Mouse (Mus musculus): Measurements from ENCODE around the gene Nek6. TPM values are rescaled to one million over a fixed set of nuclear protein-coding genes. Genes with fewer than 3 reads are reported as not detected.

Gene Nek6
- polyA plus RNA-seq, 1 experiment from 2014 or later: 111 TPM

GRCm38 (mm10) chr2:38516471-38516870, 5.0 kb downstream of the Nek6 start:
- no peak overlapping the region for H3K4me2 ChIP-seq (ENCODE audit: low read depth, low read length)
- no peak overlapping the region for H3K9ac ChIP-seq (ENCODE audit: low read length)
- peaks cover 61% of the 10 kb centered on the region for H3K4me1 ChIP-seq (ENCODE audit: control insufficient read depth, insufficient read depth, low read length)
- 0 out of 2 replicates have a peak overlapping the region, but pooled peaks have one; percentile 26 for H3K27ac ChIP-seq (ENCODE audit: low read length)
- H3K4me3 ChIP-seq (replicated peaks; ENCODE audit: low read length): no peak overlapping the region
- H3K27me3 ChIP-seq (ENCODE audit: control insufficient read depth, insufficient read depth, low read length): no peaks in the 10 kb centered on the region
- WGBS: 41% methylated on average over 3 of the region's 3 CpGs
- H3K36me3 ChIP-seq (ENCODE audit: control insufficient read depth, insufficient read depth, low read length): 0 out of 2 replicates have a peak, but pooled peaks cover 2% of the 10 kb centered on the region
- no peaks in the 10 kb centered on the region for H3K9me3 ChIP-seq (replicated peaks; ENCODE audit: control insufficient read depth, low read length)
- ATAC-seq (ENCODE audit: insufficient read depth, low FRiP score): no peak

- Histone ChIP-seq H3K4me2 (ENCODE audit: low read depth, low read length) (no peak overlapping the region), H3K36me3 (ENCODE audit: control insufficient read depth, insufficient read depth, low read length) (0 out of 2 replicates have a peak, but pooled peaks cover 2% of the 10 kb centered on the region), H3K4me3 (replicated peaks; ENCODE audit: low read length) (no peak overlapping the region), H3K27ac (ENCODE audit: low read length) (no peak overlapping the region), H3K4me1 (ENCODE audit: control insufficient read depth, insufficient read depth, low read length) (peaks cover 67% of the 10 kb centered on the region), H3K27me3 (ENCODE audit: control insufficient read depth, insufficient read depth, low read length) (no peaks in the 10 kb centered on the region), H3K9ac (ENCODE audit: low read length) (no peak overlapping the region), H3K9me3 (replicated peaks; ENCODE audit: control insufficient read depth, low read length) (no peaks in the 10 kb centered on the region)
- WGBS: 60% methylated on average over 6 of the region's 6 CpGs
- no peak for ATAC-seq (ENCODE audit: insufficient read depth, low FRiP score)
These were observed 5.6 kb downstream of the Nek6 start for GRCm38 (mm10) chr2:38517045-38517444.

- 81% methylated on average over 5 of the region's 5 CpGs for WGBS
These were observed 7.3 kb downstream of the Nek6 start for GRCm38 (mm10) chr2:38518719-38519118.

GRCm38 (mm10) chr2:38519934-38520333, 8.5 kb downstream of the Nek6 start:
- peaks cover 77% of the 10 kb centered on the region for H3K4me1 ChIP-seq (ENCODE audit: control insufficient read depth, insufficient read depth, low read length)
- H3K27ac ChIP-seq (ENCODE audit: low read length): peak overlapping the region; percentile 39
- WGBS: 78% methylated on average over 11 of the region's 11 CpGs
- H3K4me2 ChIP-seq (ENCODE audit: low read depth, low read length): no peak overlapping the region
- ATAC-seq (ENCODE audit: insufficient read depth, low FRiP score): no peak
- H3K4me3 ChIP-seq (replicated peaks; ENCODE audit: low read length): no peak overlapping the region
- H3K9ac ChIP-seq (ENCODE audit: low read length): no peak overlapping the region
- no peaks in the 10 kb centered on the region for H3K27me3 ChIP-seq (ENCODE audit: control insufficient read depth, insufficient read depth, low read length)
- 0 out of 2 replicates have a peak, but pooled peaks cover 2% of the 10 kb centered on the region for H3K36me3 ChIP-seq (ENCODE audit: control insufficient read depth, insufficient read depth, low read length)
- no peaks in the 10 kb centered on the region for H3K9me3 ChIP-seq (replicated peaks; ENCODE audit: control insufficient read depth, low read length)

More at GRCm38 (mm10) chr2:38518719-38519118, 7.3 kb downstream of the Nek6 start:
- Histone ChIP-seq H3K9me3 (replicated peaks; ENCODE audit: control insufficient read depth, low read length) (no peaks in the 10 kb centered on the region), H3K36me3 (ENCODE audit: control insufficient read depth, insufficient read depth, low read length) (0 out of 2 replicates have a peak, but pooled peaks cover 2% of the 10 kb centered on the region), H3K27me3 (ENCODE audit: control insufficient read depth, insufficient read depth, low read length) (no peaks in the 10 kb centered on the region), H3K4me2 (ENCODE audit: low read depth, low read length) (no peak overlapping the region), H3K4me3 (replicated peaks; ENCODE audit: low read length) (no peak overlapping the region), H3K9ac (ENCODE audit: low read length) (no peak overlapping the region), H3K4me1 (ENCODE audit: control insufficient read depth, insufficient read depth, low read length) (peaks cover 76% of the 10 kb centered on the region), H3K27ac (ENCODE audit: low read length) (no peak overlapping the region)
- ATAC-seq (ENCODE audit: insufficient read depth, low FRiP score): no peak

- Histone ChIP-seq H3K4me2 (ENCODE audit: low read depth, low read length) (no peak overlapping the region), H3K27me3 (ENCODE audit: control insufficient read depth, insufficient read depth, low read length) (no peaks in the 10 kb centered on the region), H3K36me3 (ENCODE audit: control insufficient read depth, insufficient read depth, low read length) (0 out of 2 replicates have a peak, but pooled peaks cover 2% of the 10 kb centered on the region), H3K9ac (ENCODE audit: low read length) (no peak overlapping the region), H3K4me1 (ENCODE audit: control insufficient read depth, insufficient read depth, low read length) (peaks cover 62% of the 10 kb centered on the region), H3K9me3 (replicated peaks; ENCODE audit: control insufficient read depth, low read length) (no peaks in the 10 kb centered on the region), H3K4me3 (replicated peaks; ENCODE audit: low read length) (no peak overlapping the region), H3K27ac (ENCODE audit: low read length) (0 out of 2 replicates have a peak overlapping the region, but pooled peaks have one; percentile 20)
- WGBS: 60% methylated on average over 12 of the region's 12 CpGs
- ATAC-seq (ENCODE audit: insufficient read depth, low FRiP score): no peak
These were observed 10.2 kb downstream of the Nek6 start for GRCm38 (mm10) chr2:38521618-38522017.

- Histone ChIP-seq H3K27me3 (ENCODE audit: control insufficient read depth, insufficient read depth, low read length) (no peaks in the 10 kb centered on the region), H3K36me3 (ENCODE audit: control insufficient read depth, insufficient read depth, low read length) (0 out of 2 replicates have a peak, but pooled peaks cover 2% of the 10 kb centered on the region), H3K9ac (ENCODE audit: low read length) (no peak overlapping the region), H3K9me3 (replicated peaks; ENCODE audit: control insufficient read depth, low read length) (no peaks in the 10 kb centered on the region), H3K4me3 (replicated peaks; ENCODE audit: low read length) (no peak overlapping the region), H3K27ac (ENCODE audit: low read length) (peak overlapping the region; percentile 20; the same call in 1 of the 2 replicates), H3K4me1 (ENCODE audit: control insufficient read depth, insufficient read depth, low read length) (peaks cover 59% of the 10 kb centered on the region), H3K4me2 (ENCODE audit: low read depth, low read length) (no peak overlapping the region)
- WGBS: 58% methylated on average over 2 of the region's 2 CpGs
- no peak for ATAC-seq (ENCODE audit: insufficient read depth, low FRiP score)
These were observed 10.9 kb downstream of the Nek6 start for GRCm38 (mm10) chr2:38522354-38522753.

GRCm38 (mm10) chr2:38523781-38524445, 12.5 kb downstream of the Nek6 start:
- Histone ChIP-seq H3K27ac (ENCODE audit: low read length) (peak overlapping the region; percentile 68), H3K36me3 (ENCODE audit: control insufficient read depth, insufficient read depth, low read length) (no peaks in the 10 kb centered on the region), H3K27me3 (ENCODE audit: control insufficient read depth, insufficient read depth, low read length) (no peaks in the 10 kb centered on the region), H3K4me3 (replicated peaks; ENCODE audit: low read length) (no peak overlapping the region), H3K9me3 (replicated peaks; ENCODE audit: control insufficient read depth, low read length) (no peaks in the 10 kb centered on the region), H3K4me2 (ENCODE audit: low read depth, low read length) (0 out of 2 replicates have a peak overlapping the region, but pooled peaks have one; percentile 3), H3K9ac (ENCODE audit: low read length) (no peak overlapping the region), H3K4me1 (ENCODE audit: control insufficient read depth, insufficient read depth, low read length) (peaks cover 57% of the 10 kb centered on the region)
- 66% methylated on average over 10 of the region's 10 CpGs for WGBS
- peak; percentile 66 for ATAC-seq (ENCODE audit: insufficient read depth, low FRiP score)

GRCm38 (mm10) chr2:38525034-38525433, 13.6 kb downstream of the Nek6 start:
- Histone ChIP-seq H3K9me3 (replicated peaks; ENCODE audit: control insufficient read depth, low read length) (no peaks in the 10 kb centered on the region), H3K36me3 (ENCODE audit: control insufficient read depth, insufficient read depth, low read length) (no peaks in the 10 kb centered on the region), H3K4me2 (ENCODE audit: low read depth, low read length) (no peak overlapping the region), H3K9ac (ENCODE audit: low read length) (no peak overlapping the region), H3K27me3 (ENCODE audit: control insufficient read depth, insufficient read depth, low read length) (no peaks in the 10 kb centered on the region), H3K27ac (ENCODE audit: low read length) (no peak overlapping the region), H3K4me3 (replicated peaks; ENCODE audit: low read length) (no peak overlapping the region), H3K4me1 (ENCODE audit: control insufficient read depth, insufficient read depth, low read length) (peaks cover 59% of the 10 kb centered on the region)
- no peak for ATAC-seq (ENCODE audit: insufficient read depth, low FRiP score)
- WGBS: 86% methylated on average over 3 of the region's 3 CpGs

- Histone ChIP-seq H3K9me3 (replicated peaks; ENCODE audit: control insufficient read depth, low read length) (no peaks in the 10 kb centered on the region), H3K4me3 (replicated peaks; ENCODE audit: low read length) (no peak overlapping the region), H3K9ac (ENCODE audit: low read length) (no peak overlapping the region), H3K4me2 (ENCODE audit: low read depth, low read length) (no peak overlapping the region), H3K27ac (ENCODE audit: low read length) (no peak overlapping the region), H3K4me1 (ENCODE audit: control insufficient read depth, insufficient read depth, low read length) (peaks cover 53% of the 10 kb centered on the region), H3K27me3 (ENCODE audit: control insufficient read depth, insufficient read depth, low read length) (no peaks in the 10 kb centered on the region), H3K36me3 (ENCODE audit: control insufficient read depth, insufficient read depth, low read length) (no peaks in the 10 kb centered on the region)
- no peak for ATAC-seq (ENCODE audit: insufficient read depth, low FRiP score)
- WGBS: 72% methylated on average over 14 of the region's 14 CpGs
These were observed 18.2 kb downstream of the Nek6 start for GRCm38 (mm10) chr2:38529582-38530152.

Data from stomach, embryonic 16.5 days (tissue).